Mouse (Mus musculus): ENCODE results near the gene Fam92b. TPM values are rescaled to one million over a fixed set of nuclear protein-coding genes. Genes with fewer than 3 reads are reported as not detected.

Fam92b gene
- polyA plus RNA-seq, 1 experiment, result not detected

DNA sequence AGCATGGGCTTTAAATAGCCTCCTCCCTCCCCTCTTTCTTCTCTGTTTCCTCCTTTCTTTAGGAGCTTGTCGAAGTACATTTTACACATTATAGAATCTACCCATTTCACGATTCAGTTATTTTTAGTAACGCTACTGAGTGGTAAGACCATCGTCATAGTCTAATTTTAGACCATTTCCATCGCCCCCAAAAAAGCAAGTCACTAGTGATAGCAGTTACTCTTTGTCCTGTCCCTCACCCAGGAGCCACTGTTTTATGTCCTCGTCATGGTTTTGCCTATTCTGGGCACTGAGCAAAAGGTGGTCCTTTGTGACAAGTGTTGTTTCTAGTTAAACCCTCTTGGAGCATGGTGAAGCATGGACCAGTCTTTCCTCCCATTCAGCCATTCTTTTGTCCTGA lies 57.3 kb downstream of the Fam92b start:
- TF ChIP-seq CTCF (IDR thresholded peaks at IDR 0.05; ENCODE audit: low read depth, low read length) (no peak), POLR2A (IDR thresholded peaks at IDR 0.05; ENCODE audit: borderline replicate concordance, low read depth, low read length) (no peak)
- Histone ChIP-seq H3K4me3 (ENCODE audit: insufficient read depth, low read length) (no peak overlapping the region), H3K4me1 (ENCODE audit: control insufficient read depth, insufficient read depth, low read length) (peaks cover 68% of the 10 kb centered on the region), H3K27ac (ENCODE audit: insufficient read depth, low read depth, low read length) (peak overlapping the region; percentile 36; the same call in 1 of the 2 replicates)

DNA sequence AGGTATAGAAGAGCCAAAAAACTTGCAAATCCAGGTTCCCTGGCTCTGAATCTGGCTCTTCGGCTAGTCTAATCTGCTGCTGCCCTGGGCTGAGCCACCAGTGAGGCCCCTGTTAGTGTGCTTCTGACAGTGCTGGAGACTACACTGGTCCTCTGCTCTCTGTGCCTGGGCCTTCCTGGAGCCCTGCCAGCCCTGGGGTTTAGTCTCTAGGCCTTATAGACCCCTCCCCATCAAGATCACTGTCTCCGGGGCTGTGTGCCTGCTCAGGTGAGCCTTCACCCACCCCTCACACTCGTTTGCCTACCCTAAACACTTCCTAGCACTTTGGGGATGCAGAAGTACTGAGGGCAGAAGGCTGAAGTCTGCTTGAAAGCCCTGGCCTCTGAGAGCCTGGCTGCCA lies 57.8 kb downstream of the Fam92b start:
- peaks cover 66% of the 10 kb centered on the region for H3K4me1 ChIP-seq (ENCODE audit: control insufficient read depth, insufficient read depth, low read length)
- no peak overlapping the region for H3K4me3 ChIP-seq (ENCODE audit: insufficient read depth, low read length)
- TF ChIP-seq CTCF (IDR thresholded peaks at IDR 0.05; ENCODE audit: low read depth, low read length), result no peak
- no peak for TF ChIP-seq POLR2A (IDR thresholded peaks at IDR 0.05; ENCODE audit: borderline replicate concordance, low read depth, low read length)
- peak overlapping the region; percentile 36 for H3K27ac ChIP-seq (ENCODE audit: insufficient read depth, low read depth, low read length)

DNA sequence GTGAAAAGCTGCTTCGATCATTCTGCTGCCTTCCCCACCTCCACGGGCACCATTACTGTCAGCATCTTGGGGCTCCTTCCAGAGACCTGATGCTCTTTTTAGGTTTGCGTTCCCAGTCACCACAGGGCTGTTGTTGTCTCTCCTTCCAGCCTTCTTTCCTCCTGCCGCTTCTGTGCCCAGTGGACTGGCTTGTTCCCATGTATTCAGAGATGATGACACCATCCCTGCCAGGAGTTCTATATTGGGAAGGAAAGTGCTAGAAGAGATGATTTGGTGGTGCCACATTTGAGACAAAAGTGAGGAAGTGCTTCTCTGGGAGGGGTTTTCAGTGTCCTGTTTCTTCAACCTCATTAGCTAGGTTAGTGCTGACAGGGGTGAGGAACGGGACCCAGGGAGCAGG lies 58.4 kb downstream of the Fam92b start:
- TF ChIP-seq POLR2A (IDR thresholded peaks at IDR 0.05; ENCODE audit: borderline replicate concordance, low read depth, low read length), result no peak
- TF ChIP-seq CTCF (IDR thresholded peaks at IDR 0.05; ENCODE audit: low read depth, low read length), result no peak
- peak overlapping the region; percentile 36 for H3K27ac ChIP-seq (ENCODE audit: insufficient read depth, low read depth, low read length)
- no peak overlapping the region for H3K4me3 ChIP-seq (ENCODE audit: insufficient read depth, low read length)
- peaks cover 61% of the 10 kb centered on the region for H3K4me1 ChIP-seq (ENCODE audit: control insufficient read depth, insufficient read depth, low read length)

DNA sequence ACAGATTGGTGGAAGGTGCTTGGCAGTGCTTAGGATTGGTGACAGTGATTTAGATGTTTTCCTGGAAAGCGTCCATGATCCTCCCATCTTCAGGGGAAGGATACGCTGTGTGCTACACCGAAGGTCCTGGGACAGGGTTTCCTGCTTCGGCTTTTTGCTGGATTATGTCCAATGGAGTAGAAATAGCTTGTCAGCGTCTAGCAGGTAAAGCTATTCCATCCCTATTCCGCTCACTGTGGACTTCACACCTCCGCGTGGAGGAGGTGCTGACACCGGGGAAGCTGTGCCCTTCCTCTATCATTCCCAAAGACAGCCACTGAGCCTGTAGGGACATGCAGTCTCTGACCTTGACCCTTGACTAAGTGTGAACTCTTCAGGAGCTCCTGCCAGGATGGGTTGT lies 59.1 kb downstream of the Fam92b start:
- no peak for TF ChIP-seq POLR2A (IDR thresholded peaks at IDR 0.05; ENCODE audit: borderline replicate concordance, low read depth, low read length)
- TF ChIP-seq CTCF (IDR thresholded peaks at IDR 0.05; ENCODE audit: low read depth, low read length), result no peak
- H3K4me1 ChIP-seq (ENCODE audit: control insufficient read depth, insufficient read depth, low read length), result peaks cover 61% of the 10 kb centered on the region
- 0 out of 2 replicates have a peak overlapping the region, but pooled peaks have one; percentile 17 for H3K27ac ChIP-seq (ENCODE audit: insufficient read depth, low read depth, low read length)
- no peak overlapping the region for H3K4me3 ChIP-seq (ENCODE audit: insufficient read depth, low read length)

DNA sequence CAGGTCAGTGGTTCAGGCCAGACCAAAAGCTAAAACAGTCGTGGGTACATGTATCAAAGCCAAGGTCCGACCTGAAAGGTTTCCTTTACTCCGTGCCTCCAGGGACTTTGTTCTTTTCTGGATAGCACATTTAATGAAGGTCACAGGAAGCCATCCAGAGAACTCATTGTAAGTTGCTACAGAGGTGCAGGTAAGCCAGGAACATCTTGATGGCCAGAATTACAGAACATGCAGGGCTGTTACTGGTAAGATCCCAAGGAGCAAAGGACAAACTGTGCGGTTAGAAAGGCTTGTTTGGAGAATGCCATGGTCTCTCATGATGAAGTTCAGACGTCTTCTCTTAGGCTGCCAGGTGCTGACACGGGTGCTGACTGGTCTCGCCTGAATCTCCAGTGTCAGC lies 60.7 kb downstream of the Fam92b start:
- H3K4me1 ChIP-seq (ENCODE audit: control insufficient read depth, insufficient read depth, low read length), result peaks cover 66% of the 10 kb centered on the region
- no peak overlapping the region for H3K27ac ChIP-seq (ENCODE audit: insufficient read depth, low read depth, low read length)
- TF ChIP-seq POLR2A (IDR thresholded peaks at IDR 0.05; ENCODE audit: borderline replicate concordance, low read depth, low read length), result no peak
- TF ChIP-seq CTCF (IDR thresholded peaks at IDR 0.05; ENCODE audit: low read depth, low read length), result no peak
- H3K4me3 ChIP-seq (ENCODE audit: insufficient read depth, low read length), result no peak overlapping the region

Other genes starting within 250 kb of the Fam92b start
- gene Crispld2, start 185.0 kb downstream of the Fam92b start, polyA plus RNA-seq (2012; ENCODE audit: insufficient read depth, insufficient read length, missing spikeins), result not detected in 2 replicates
- gene Zdhhc7, start 76.0 kb downstream of the Fam92b start, polyA plus RNA-seq (2012; ENCODE audit: insufficient read depth, insufficient read length, missing spikeins), result 33.5 and 36.9 TPM in 2 replicates
- 40.4 and 43.2 TPM in 2 replicates for gene 6430548M08Rik, start 63.3 kb downstream of the Fam92b start, polyA plus RNA-seq (2012; ENCODE audit: insufficient read depth, insufficient read length, missing spikeins)
- gene Gse1, start 51.0 kb upstream of the Fam92b start, polyA plus RNA-seq (2012; ENCODE audit: insufficient read depth, insufficient read length, missing spikeins), result 12.4 and 15.1 TPM in 2 replicates